9 mouse cellular contexts compared by ENCODE assay signal in the genomic region with DNA sequence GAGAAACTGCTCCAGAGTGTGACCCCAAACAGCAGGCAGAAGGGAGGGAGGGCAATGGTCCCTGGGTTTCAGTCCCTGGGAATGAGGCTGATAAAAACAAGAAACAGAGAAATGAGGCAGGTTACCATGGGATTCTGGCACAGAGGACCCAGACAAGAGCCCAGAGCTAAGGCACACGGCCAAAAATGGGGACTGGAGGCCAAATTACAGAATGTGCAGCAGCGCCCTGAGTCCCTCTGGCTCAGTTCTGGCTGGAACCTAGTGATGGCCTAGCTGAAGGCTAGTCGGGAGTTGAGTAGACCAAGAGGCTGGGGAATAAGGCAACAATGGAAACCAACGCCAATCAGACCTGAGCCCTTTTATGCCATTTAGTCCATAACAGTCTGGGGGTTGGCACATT. TPM values are rescaled to one million over a fixed set of nuclear protein-coding genes. Genes with fewer than 3 reads are reported as not detected.
DNase-seq lines count a peak whose midpoint lies in the region; ATAC-seq lines count a peak whose summit lies in the region.
"Had no signal": no experiment of that assay in that cellular context is flagged by ENCODE, and none has a peak within 500 bp of the region (broad histone marks: within the 10 kb centered on the region; RNA-seq: fewer than 3 reads in every experiment).

No protein-coding gene starts in this region.

- no peaks in the 10 kb centered on the region for H3K27me3 ChIP-seq in forebrain, embryonic 14.5 days (replicated peaks; ENCODE audit: control insufficient read depth, insufficient read depth, low read length)
- no peaks in the 10 kb centered on the region for H3K27me3 ChIP-seq in forebrain, embryonic 11.5 days (ENCODE audit: control insufficient read depth, insufficient read depth, low read length)
- H3K27me3 ChIP-seq in forebrain, embryonic 16.5 days (replicated peaks; ENCODE audit: control insufficient read depth, insufficient read depth, low read length), result no peaks in the 10 kb centered on the region
- H3K27me3 ChIP-seq in intestine, embryonic 16.5 days (replicated peaks; ENCODE audit: control insufficient read depth, insufficient read depth, low read length), result no peaks in the 10 kb centered on the region
- H3K27me3 ChIP-seq: stomach, embryonic 15.5 days had no signal

- H3K36me3 ChIP-seq in forebrain, embryonic 14.5 days (ENCODE audit: control insufficient read depth, insufficient read depth, low read length), result no peaks in the 10 kb centered on the region
- H3K36me3 ChIP-seq in forebrain, embryonic 11.5 days (ENCODE audit: control insufficient read depth, insufficient read depth, low read length), result no peaks in the 10 kb centered on the region
- H3K36me3 ChIP-seq in forebrain, embryonic 16.5 days (ENCODE audit: control insufficient read depth, insufficient read depth), result no peaks in the 10 kb centered on the region
- H3K36me3 ChIP-seq in intestine, embryonic 16.5 days (ENCODE audit: control insufficient read depth, insufficient read depth, low read length), result no peaks in the 10 kb centered on the region
- H3K36me3 ChIP-seq: stomach, embryonic 15.5 days had no signal

- H3K4me2 ChIP-seq in forebrain, embryonic 14.5 days (ENCODE audit: low read length), result no peak overlapping the region
- H3K4me2 ChIP-seq in forebrain, embryonic 11.5 days (ENCODE audit: low read depth, low read length, severe bottlenecking), result no peak overlapping the region
- H3K4me2 ChIP-seq in forebrain, embryonic 16.5 days (ENCODE audit: low read length), result 0 out of 2 replicates have a peak overlapping the region, but pooled peaks have one; percentile 8
- no peak overlapping the region for H3K4me2 ChIP-seq in intestine, embryonic 16.5 days (ENCODE audit: low read depth, low read length)
- H3K4me2 ChIP-seq: stomach, embryonic 15.5 days had no signal

- H3K9ac ChIP-seq in forebrain, embryonic 14.5 days (ENCODE audit: low read length), result no peak overlapping the region
- H3K9ac ChIP-seq in forebrain, embryonic 11.5 days (ENCODE audit: low read length), result no peak overlapping the region
- H3K9ac ChIP-seq in forebrain, embryonic 16.5 days (replicated peaks; ENCODE audit: low read depth, low read length), result no peak overlapping the region
- no peak overlapping the region for H3K9ac ChIP-seq in intestine, embryonic 16.5 days (ENCODE audit: low read depth, low read length)
- H3K9ac ChIP-seq: stomach, embryonic 15.5 days had no signal

- peak; percentile 92 for DNase-seq in forebrain, embryonic 14.5 days (ENCODE audit: low spot score)
- no peak for DNase-seq in forebrain, embryonic 11.5 days (ENCODE audit: low spot score)
- peak; percentile 77 for DNase-seq in adipocyte (ENCODE audit: low spot score)
- peak; percentile 85 for DNase-seq in heart, postnatal 14 days
- DNase-seq in left cerebral cortex, postnatal 4 days, result peak; percentile 93
- DNase-seq in right cerebral cortex, postnatal 25 days, result peak; percentile 55

- no peak overlapping the region for H3K4me3 ChIP-seq in forebrain, embryonic 14.5 days (ENCODE audit: low read depth, low read length)
- no peak overlapping the region for H3K4me3 ChIP-seq in forebrain, embryonic 11.5 days (ENCODE audit: low read depth, low read length)
- H3K4me3 ChIP-seq in forebrain, embryonic 16.5 days (replicated peaks; ENCODE audit: low read length), result no peak overlapping the region
- H3K4me3 ChIP-seq in intestine, embryonic 16.5 days (ENCODE audit: low read length), result no peak overlapping the region
- H3K4me3 ChIP-seq: stomach, embryonic 15.5 days had no signal

- intact Hi-C loops in heart, postnatal 14 days (cut with DNase I), result loop anchor here (2.0 kb wide), 1 partner anchor 28 kb away; a partner anchor contains a TSS
- intact Hi-C loops in left cerebral cortex, postnatal 4 days (cut with DNase I), result no loop called here

- peaks cover 22% of the 10 kb centered on the region for H3K4me1 ChIP-seq in forebrain, embryonic 14.5 days (ENCODE audit: control insufficient read depth, insufficient read depth, low read length)
- no peaks in the 10 kb centered on the region for H3K4me1 ChIP-seq in forebrain, embryonic 11.5 days (replicated peaks; ENCODE audit: control insufficient read depth, insufficient read depth, low read length)
- peaks cover 38% of the 10 kb centered on the region for H3K4me1 ChIP-seq in forebrain, embryonic 16.5 days (replicated peaks; ENCODE audit: control insufficient read depth, insufficient read depth, low read length)
- H3K4me1 ChIP-seq in intestine, embryonic 16.5 days (ENCODE audit: control insufficient read depth, insufficient read depth, low read length), result peaks cover 22% of the 10 kb centered on the region

- no peaks in the 10 kb centered on the region for H3K9me3 ChIP-seq in forebrain, embryonic 14.5 days (replicated peaks; ENCODE audit: control insufficient read depth, low read length)
- no peaks in the 10 kb centered on the region for H3K9me3 ChIP-seq in forebrain, embryonic 11.5 days (ENCODE audit: control insufficient read depth, low read length)
- no peaks in the 10 kb centered on the region for H3K9me3 ChIP-seq in forebrain, embryonic 16.5 days (ENCODE audit: control insufficient read depth, low read length)
- H3K9me3 ChIP-seq in intestine, embryonic 16.5 days (ENCODE audit: control insufficient read depth, low read length), result no peaks in the 10 kb centered on the region
- H3K9me3 ChIP-seq: stomach, embryonic 15.5 days had no signal

- WGBS in forebrain, embryonic 14.5 days, result 41% methylated on average over 4 of the region's 4 CpGs
- 79% methylated on average over 4 of the region's 4 CpGs for WGBS in forebrain, embryonic 11.5 days
- 26% methylated on average over 4 of the region's 4 CpGs for WGBS in forebrain, embryonic 16.5 days
- WGBS in intestine, embryonic 16.5 days, result 68% methylated on average over 4 of the region's 4 CpGs

- peak overlapping the region; percentile 72 for H3K27ac ChIP-seq in forebrain, embryonic 14.5 days (ENCODE audit: low read depth, low read length)
- no peak overlapping the region for H3K27ac ChIP-seq in forebrain, embryonic 11.5 days (ENCODE audit: low read depth, low read length)
- H3K27ac ChIP-seq in forebrain, embryonic 16.5 days (ENCODE audit: low read length), result peak overlapping the region; percentile 86
- no peak overlapping the region for H3K27ac ChIP-seq in intestine, embryonic 16.5 days (ENCODE audit: low read length)
- H3K27ac ChIP-seq: stomach, embryonic 15.5 days had no signal

- peak; percentile 91 for ATAC-seq in forebrain, embryonic 14.5 days
- ATAC-seq in forebrain, embryonic 11.5 days (replicated peaks; ENCODE audit: low FRiP score), result no peak
- peak; percentile 89 for ATAC-seq in forebrain, embryonic 16.5 days
- ATAC-seq in intestine, embryonic 16.5 days, result no peak

RNA-seq across cellular contexts. Expression of a gene that starts 28.1 kb away (rescaled TPM):
- 7.9 and 10.6 TPM in 2 replicates for polyA plus RNA-seq in forebrain, embryonic 14.5 days (2014; fragmentation: Nextera tagmentation; extraction: Ambion mirVana)
- 11.9 and 15.5 TPM in 2 replicates for polyA plus RNA-seq in forebrain, embryonic 11.5 days (2014; fragmentation: Nextera tagmentation; extraction: Ambion mirVana)
- 18.2 and 20.1 TPM in 2 replicates for polyA plus RNA-seq in forebrain, embryonic 16.5 days (2015; fragmentation: Nextera tagmentation; extraction: Ambion mirVana)
- total RNA-seq in heart, postnatal 14 days (2021), result 10 to 100 TPM; 16.2 to 20.1 TPM
- total RNA-seq in left cerebral cortex, postnatal 4 days (2021), result 10 to 100 TPM; 28.5 to 32.1 TPM
- polyA plus RNA-seq in intestine, embryonic 16.5 days (2015; fragmentation: Nextera tagmentation; extraction: Ambion mirVana), result 9.6 and 11.8 TPM in 2 replicates

Comparison
In these comparisons a context has a peak if more than half of its experiments do, and no peak if none do; other contexts are left out.
1. ATAC-seq: peak in forebrain, embryonic 14.5 days (single experiment) and forebrain, embryonic 16.5 days (single experiment); none in forebrain, embryonic 11.5 days (single experiment) and intestine, embryonic 16.5 days (single experiment).
2. H3K27ac ChIP-seq: peak in forebrain, embryonic 14.5 days (single experiment) and forebrain, embryonic 16.5 days (single experiment); none in forebrain, embryonic 11.5 days (single experiment) and intestine, embryonic 16.5 days (single experiment).